Mouse (Mus musculus): ENCODE measurements around the gene Wdr34.

Wdr34 gene

GRCm38 (mm10) chr2:30066046-30066901, 17.6 kb upstream of the Wdr34 start:
- CTCF ChIA-PET = no interaction called here

- CTCF ChIA-PET = interaction anchor here (0.7 kb wide), 1 partner anchor 33 kb away, joined by 5 read pairs; no protein-coding TSS in a partner anchor
Measured at GRCm38 (mm10) chr2:30064298-30064697, 15.6 kb upstream of the Wdr34 start.

DNA sequence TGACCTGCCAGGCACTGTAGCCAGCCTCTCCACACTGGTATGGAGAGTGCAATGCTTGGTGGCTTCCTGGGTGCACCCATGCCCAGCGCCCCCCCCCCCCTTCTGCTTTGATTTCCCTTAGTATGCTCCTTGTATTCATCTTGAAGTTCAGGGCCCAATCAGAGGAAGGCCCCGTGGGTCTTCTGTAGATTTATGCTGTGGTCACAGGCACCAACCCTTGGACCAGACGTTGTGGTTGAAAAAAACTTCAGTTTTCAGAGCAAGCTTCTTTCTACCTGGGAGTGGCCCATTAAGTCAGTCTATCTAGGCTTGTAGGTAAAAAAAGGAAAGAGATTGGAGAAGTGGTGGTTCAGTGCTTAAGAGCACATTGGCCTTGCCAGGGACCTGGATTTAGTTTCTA, 15.1 kb upstream of the Wdr34 start:
- CTCF ChIA-PET = no interaction called here

GRCm38 (mm10) chr2:30063235-30063634, 14.6 kb upstream of the Wdr34 start:
- CTCF ChIA-PET = interaction anchor here (0.6 kb wide), 1 partner anchor 331 kb away, joined by 4 read pairs; no protein-coding TSS in a partner anchor

- CTCF ChIA-PET = interaction anchor here (0.6 to 0.7 kb wide), 3 partner anchors 12 to 331 kb away, joined by 4 to 5 read pairs (median 4); no protein-coding TSS in a partner anchor
Measured at GRCm38 (mm10) chr2:30062249-30063093, 13.8 kb upstream of the Wdr34 start.

DNA sequence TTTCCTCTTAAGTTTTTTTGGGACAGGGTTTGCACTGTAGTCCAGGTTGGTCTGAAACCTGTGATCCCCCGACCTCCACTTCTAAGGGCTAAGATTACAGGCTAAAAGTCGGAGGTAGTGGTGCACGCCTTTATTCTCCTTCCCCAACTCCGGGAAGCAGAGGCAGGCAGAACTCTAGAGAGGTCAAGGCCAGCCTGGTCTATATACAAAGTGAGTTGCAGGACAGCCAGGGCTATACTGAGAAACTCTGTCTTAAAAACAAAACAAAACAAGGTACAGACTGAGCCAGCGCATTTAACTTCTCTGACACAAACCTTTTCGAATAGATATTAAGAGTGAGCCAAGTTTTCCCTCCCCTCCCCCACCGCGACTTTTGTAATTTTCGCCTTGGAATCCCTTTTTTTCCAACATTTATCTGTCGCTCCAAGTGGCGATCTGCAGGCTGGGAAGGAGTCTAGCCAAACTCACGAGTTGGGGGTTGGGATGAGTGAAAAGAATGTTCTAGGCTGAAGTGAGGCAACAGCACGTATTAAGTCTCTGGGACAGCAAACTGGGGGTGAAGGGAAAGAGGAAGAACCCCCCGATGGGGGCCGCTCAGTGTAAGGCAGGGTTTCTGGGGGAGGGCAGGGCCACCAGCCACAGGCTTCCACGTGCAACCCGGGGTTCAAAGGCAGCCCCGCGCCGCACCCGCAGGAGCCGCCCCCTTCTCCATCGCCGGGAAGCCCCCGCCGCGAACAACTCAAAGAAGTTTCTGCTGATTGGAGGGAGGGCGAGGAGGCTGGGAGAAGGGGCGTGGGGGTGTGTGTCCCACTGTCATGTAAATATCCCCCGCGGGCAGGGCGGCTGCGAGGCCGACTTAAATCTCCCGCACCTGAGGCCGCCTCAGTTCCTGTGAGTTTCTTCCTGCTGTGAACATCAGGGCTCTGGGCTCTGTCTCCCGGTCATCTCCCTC, 12.8 kb upstream of the Wdr34 start:
- CTCF ChIA-PET = interaction anchor here (0.7 kb wide), 1 partner anchor 16 kb away, joined by 5 read pairs; no protein-coding TSS in a partner anchor

GRCm38 (mm10) chr2:30058418-30058817, 9.7 kb upstream of the Wdr34 start:
- CTCF ChIA-PET = interaction anchor here (0.6 kb wide), 1 partner anchor 76 kb away, joined by 4 read pairs; no protein-coding TSS in a partner anchor

- CTCF ChIA-PET = interaction anchor here (0.6 kb wide), 1 partner anchor 174 kb away, joined by 5 read pairs; no protein-coding TSS in a partner anchor
Measured at GRCm38 (mm10) chr2:30057223-30057904, 8.7 kb upstream of the Wdr34 start, which contains the start of gene Set. Set (plus strand) TSS chr2:30057378.

- CTCF ChIA-PET = no interaction called here
Measured at GRCm38 (mm10) chr2:30056736-30057135, 8.1 kb upstream of the Wdr34 start.

- CTCF ChIA-PET = interaction anchor here (0.7 kb wide), 1 partner anchor 440 kb away, joined by 15 read pairs; no protein-coding TSS in a partner anchor
Measured at GRCm38 (mm10) chr2:30055310-30055709, 6.6 kb upstream of the Wdr34 start.

GRCm38 (mm10) chr2:30051992-30052761, 3.5 kb upstream of the Wdr34 start:
- CTCF ChIA-PET = no interaction called here

DNA sequence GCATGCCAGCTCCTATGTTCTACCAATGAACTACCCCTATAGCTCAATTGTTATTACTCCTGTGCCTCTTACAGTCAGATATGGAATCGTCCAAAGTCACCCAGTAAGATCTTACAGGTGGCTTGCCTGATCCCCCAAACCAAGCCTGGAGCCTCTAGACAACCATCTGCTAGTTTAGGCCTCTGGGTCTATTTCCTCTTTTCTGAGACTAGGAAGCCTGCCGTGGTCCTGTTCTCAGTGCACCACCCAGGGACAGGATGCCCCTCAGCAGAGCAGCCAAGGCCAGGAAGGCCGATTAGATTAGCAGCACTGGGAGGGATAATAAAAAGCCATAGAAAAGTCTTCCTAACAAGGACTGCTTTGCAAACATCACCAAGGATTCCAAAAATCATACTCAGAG, 1.1 kb upstream of the Wdr34 start:
- CTCF ChIA-PET = interaction anchor here (0.6 kb wide), 1 partner anchor 11 kb away, joined by 7 read pairs; no protein-coding TSS in a partner anchor

GRCm38 (mm10) chr2:30048101-30048501, 580 bp downstream of the Wdr34 start:
- CTCF ChIA-PET = no interaction called here

GRCm38 (mm10) chr2:30047127-30047526, 1.6 kb downstream of the Wdr34 start:
- CTCF ChIA-PET = no interaction called here

DNA sequence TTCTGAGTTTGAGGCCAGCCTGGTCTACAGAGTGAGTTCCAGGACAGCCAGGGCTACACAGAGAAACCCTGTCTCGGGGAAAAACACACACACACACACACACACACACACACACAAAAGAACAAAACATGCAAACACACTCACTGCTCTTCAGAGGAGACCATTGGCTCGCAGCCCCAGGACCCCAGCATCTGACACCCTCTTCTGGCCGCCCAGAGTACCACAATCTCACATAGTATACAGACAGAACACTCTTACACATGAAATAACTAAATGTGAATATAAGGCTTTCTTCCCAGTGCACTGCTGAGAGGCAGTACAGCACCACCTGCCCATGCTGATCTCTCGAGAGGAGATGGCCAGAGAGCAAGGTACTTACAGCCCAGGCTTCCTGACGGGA, 4.1 kb downstream of the Wdr34 start:
- CTCF ChIA-PET = interaction anchor here (0.9 to 1.2 kb wide), 2 partner anchors 18 to 21 kb away, joined by 3 to 5 read pairs; no protein-coding TSS in a partner anchor

DNA sequence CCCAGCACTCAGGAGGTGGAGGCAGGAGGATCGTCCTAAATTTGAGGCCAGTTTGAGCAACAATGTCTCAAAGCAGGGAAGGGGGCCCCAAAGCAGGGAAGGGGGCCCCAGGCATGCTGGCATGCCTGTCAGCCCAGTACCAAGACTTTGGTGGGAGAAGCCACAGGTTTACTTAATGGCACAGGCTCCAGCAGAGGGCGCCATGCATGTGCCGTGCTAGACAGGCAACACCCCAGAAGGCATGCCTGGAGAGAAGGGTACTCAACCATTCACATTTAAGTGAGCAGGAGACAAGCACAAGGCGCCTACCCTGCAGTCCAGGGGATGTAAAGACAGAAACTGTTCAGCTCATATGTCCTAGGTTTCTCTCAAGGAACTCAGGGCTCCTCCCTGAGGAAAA, 6.2 kb downstream of the Wdr34 start:
- CTCF ChIA-PET = interaction anchor here (0.6 kb wide), 1 partner anchor 1193 kb away, joined by 3 read pairs; no protein-coding TSS in a partner anchor

DNA sequence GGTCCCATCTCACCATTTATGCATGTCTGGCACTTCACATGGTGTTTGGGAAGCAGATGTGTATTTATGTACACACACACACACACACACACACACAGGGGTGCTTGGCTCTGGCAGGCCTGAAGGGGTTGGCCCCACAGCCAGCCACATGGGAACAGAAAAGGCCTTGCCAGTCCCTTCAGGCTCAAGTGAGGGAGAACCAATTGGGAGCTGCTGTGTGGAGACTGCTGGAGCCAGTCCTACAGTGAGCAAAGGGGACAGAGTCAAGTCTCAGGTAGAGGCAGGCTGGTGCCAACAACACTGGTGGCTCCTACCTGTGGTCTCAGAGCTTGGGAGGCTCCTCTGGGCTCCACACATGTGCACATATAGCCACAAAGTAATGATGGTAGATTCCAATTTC, 9.0 kb downstream of the Wdr34 start:
- CTCF ChIA-PET = interaction anchor here (0.6 kb wide), 1 partner anchor 459 kb away, joined by 5 read pairs; no protein-coding TSS in a partner anchor

DNA sequence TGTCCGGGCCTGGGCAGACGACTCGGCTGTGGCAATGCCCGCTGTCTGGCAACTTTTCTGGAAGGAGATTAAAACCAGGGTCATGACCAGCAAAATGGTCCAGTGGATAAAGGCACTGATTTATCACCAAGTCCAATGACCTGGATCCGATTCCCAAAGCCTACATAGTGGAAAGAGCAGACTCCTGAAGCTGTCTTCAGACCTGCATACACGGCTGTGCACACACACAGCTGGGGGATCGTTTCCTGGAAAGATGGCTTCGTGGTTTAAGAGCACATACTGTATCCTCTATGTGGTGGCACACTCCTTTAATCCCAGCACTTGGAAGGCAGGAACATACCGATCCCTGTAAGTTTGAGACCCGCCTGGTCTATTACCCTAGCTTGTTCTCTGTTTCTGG, 10.3 kb downstream of the Wdr34 start:
- CTCF ChIA-PET = interaction anchor here (0.6 to 0.9 kb wide), 2 partner anchors 14 to 94 kb away, joined by 4 to 13 read pairs; no protein-coding TSS in a partner anchor

DNA sequence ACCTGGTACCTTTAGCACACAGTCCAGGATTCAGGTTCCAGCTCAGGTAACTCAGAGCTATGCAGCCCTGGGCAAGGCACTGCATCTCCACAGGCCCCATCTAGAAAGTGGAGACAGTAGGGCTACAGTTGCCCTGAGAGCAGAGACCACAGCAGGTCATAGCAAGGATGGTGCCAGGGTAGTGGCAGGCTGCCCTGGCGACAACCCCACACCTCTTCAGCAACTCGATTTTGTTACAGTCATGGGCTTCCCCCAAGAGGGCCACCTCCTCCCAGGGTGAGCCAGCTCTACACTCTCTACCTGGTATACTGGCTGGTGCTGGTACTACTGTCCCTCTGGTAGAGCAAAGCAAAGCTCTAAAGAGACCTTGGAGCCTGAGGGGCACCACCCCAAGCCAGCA, 10.9 kb downstream of the Wdr34 start:
- CTCF ChIA-PET = interaction anchor here (0.5 to 0.6 kb wide), 2 partner anchors 51 to 94 kb away, joined by 4 to 5 read pairs; no protein-coding TSS in a partner anchor
